Mouse (Mus musculus) erythroblast, embryonic 14.5 days (primary cell): ENCODE results near the gene Unc45b.

ENCODE experiments used
- GATA1 ChIP-seq: IDR thresholded peaks from 2 replicates; pipeline ENCODE4 v1.6.1; 2012; ENCODE audit warnings: low read length, inconsistent platforms, mixed read lengths
- TAL1 ChIP-seq: IDR thresholded peaks from 3 replicates; pipeline ENCODE4 v1.6.1; 2012; ENCODE audit warnings: low read length, inconsistent platforms, mixed read lengths

DNA sequence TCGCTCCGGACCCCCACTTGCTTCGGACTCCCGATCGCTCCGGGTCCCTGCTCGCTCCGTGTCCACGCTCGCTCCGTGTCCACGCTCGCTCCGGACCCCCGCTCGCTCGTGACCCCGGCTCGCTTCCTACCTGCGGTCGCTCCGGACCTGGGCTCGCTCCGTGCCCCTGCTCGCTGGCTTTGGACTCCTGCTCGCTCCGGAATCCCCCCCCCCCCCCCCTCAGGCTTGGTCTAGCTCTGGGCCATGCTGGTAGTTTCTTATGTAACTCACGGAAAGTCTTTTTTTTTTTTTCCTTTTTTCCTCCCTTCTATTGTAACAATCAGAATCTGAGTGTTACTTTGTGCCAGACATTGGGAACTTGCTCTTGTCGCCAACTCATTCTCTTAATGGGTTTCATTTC, 22.8 kb downstream of the Unc45b start:
- TF ChIP-seq TAL1 = no peak
- no peak for TF ChIP-seq GATA1
